Mouse (Mus musculus): ENCODE measurements at regions not wholly inside any gene's neighbourhood (a gene's known extent, or its start where the extent isn't known, plus 50 kb on each side); places are given as distances from the start of the nearest gene placed in this dataset.

GRCm38 (mm10) chr2:116978809-116979208 is 100.3 kb downstream of the Tmco5 start:
- in situ Hi-C loops (cut with MboI; ENCODE audit: unreplicated experiment in 2 of 2), result no loop called here

GRCm38 (mm10) chr2:116979561-116980391 is 101.3 kb downstream of the Tmco5 start:
- in situ Hi-C loops (cut with MboI; ENCODE audit: unreplicated experiment in 2 of 2), result no loop called here

- in situ Hi-C loops (cut with MboI; ENCODE audit: unreplicated experiment in 2 of 2), result no loop called here
Observed at GRCm38 (mm10) chr2:116980692-116981091, 102.2 kb downstream of the Tmco5 start.

- in situ Hi-C loops (cut with MboI; ENCODE audit: unreplicated experiment in 2 of 2), result no loop called here
Observed at GRCm38 (mm10) chr2:116983351-116983750, 104.9 kb downstream of the Tmco5 start.

- in situ Hi-C loops (cut with MboI; ENCODE audit: unreplicated experiment in 2 of 2), result no loop called here
Observed at GRCm38 (mm10) chr2:116983821-116984351, 105.4 kb downstream of the Tmco5 start.

GRCm38 (mm10) chr2:116984597-116984996 is 106.1 kb downstream of the Tmco5 start:
- in situ Hi-C loops (cut with MboI; ENCODE audit: unreplicated experiment in 2 of 2), result no loop called here

GRCm38 (mm10) chr2:116985549-116985948 is 107.1 kb downstream of the Tmco5 start:
- in situ Hi-C loops (cut with MboI; ENCODE audit: unreplicated experiment in 2 of 2), result no loop called here

GRCm38 (mm10) chr2:116988953-116989674 is 110.6 kb downstream of the Tmco5 start:
- in situ Hi-C loops (cut with MboI; ENCODE audit: unreplicated experiment in 2 of 2), result no loop called here

- in situ Hi-C loops (cut with MboI; ENCODE audit: unreplicated experiment in 2 of 2), result no loop called here
Observed at GRCm38 (mm10) chr2:116990106-116990505, 111.6 kb downstream of the Tmco5 start.

GRCm38 (mm10) chr2:116991561-116992042 is 113.1 kb downstream of the Tmco5 start:
- in situ Hi-C loops (cut with MboI; ENCODE audit: unreplicated experiment in 2 of 2), result no loop called here

GRCm38 (mm10) chr2:116993724-116994123 is 115.2 kb downstream of the Tmco5 start:
- in situ Hi-C loops (cut with MboI; ENCODE audit: unreplicated experiment in 2 of 2), result no loop called here

- in situ Hi-C loops (cut with MboI; ENCODE audit: unreplicated experiment in 2 of 2), result no loop called here
Observed at GRCm38 (mm10) chr2:116996302-116996701, 117.8 kb downstream of the Tmco5 start.

- in situ Hi-C loops (cut with MboI; ENCODE audit: unreplicated experiment in 2 of 2), result no loop called here
Observed at GRCm38 (mm10) chr2:116998822-116999221, 120.3 kb downstream of the Tmco5 start.

- in situ Hi-C loops (cut with MboI; ENCODE audit: unreplicated experiment in 2 of 2), result no loop called here
Observed at GRCm38 (mm10) chr2:116999592-116999991, 121.1 kb downstream of the Tmco5 start.

- in situ Hi-C loops (cut with MboI; ENCODE audit: unreplicated experiment in 2 of 2), result no loop called here
Observed at GRCm38 (mm10) chr2:117003976-117004375, 117.2 kb upstream of the Spred1 start.

- in situ Hi-C loops (cut with MboI; ENCODE audit: unreplicated experiment in 2 of 2), result no loop called here
Observed at GRCm38 (mm10) chr2:117006846-117007245, 114.3 kb upstream of the Spred1 start.

GRCm38 (mm10) chr2:117008922-117009321 is 112.3 kb upstream of the Spred1 start:
- in situ Hi-C loops (cut with MboI; ENCODE audit: unreplicated experiment in 2 of 2), result no loop called here

GRCm38 (mm10) chr2:117010001-117010400 is 111.2 kb upstream of the Spred1 start:
- in situ Hi-C loops (cut with MboI; ENCODE audit: unreplicated experiment in 2 of 2), result no loop called here

GRCm38 (mm10) chr2:117010942-117011341 is 110.2 kb upstream of the Spred1 start:
- in situ Hi-C loops (cut with MboI; ENCODE audit: unreplicated experiment in 2 of 2), result no loop called here

- in situ Hi-C loops (cut with MboI; ENCODE audit: unreplicated experiment in 2 of 2), result no loop called here
Observed at GRCm38 (mm10) chr2:117017921-117018651, 103.1 kb upstream of the Spred1 start.

Measured in v-Abl transformed pro-B cells (cell line).